Mouse (Mus musculus) MEL-GATA-1-ER (cell line): ENCODE data around the gene Zscan26.
"Not testable (repeated sequence)": the region's sequence is repeated elsewhere in the genome, so short reads cannot be mapped to it uniquely, and the experiment has no call there.

Experiments used
- DNase-seq: peaks from one replicate; pipeline ENCODE4 v3.0.0-alpha.2; 2012; ENCODE audit warnings: low read depth; ENCODE audit errors: extremely low read depth

Zscan26 gene

GRCm38 (mm10) chr13:21453449-21453848 lies at the start of gene Zscan26:
TSS of gene Zscan26 (minus strand) at chr13:21453730.
- peak; percentile 66 for DNase-seq

- DNase-seq, result peak; percentile 52
These were observed 48.8 kb upstream of the Zscan26 start for GRCm38 (mm10) chr13:21502296-21502695.

DNA sequence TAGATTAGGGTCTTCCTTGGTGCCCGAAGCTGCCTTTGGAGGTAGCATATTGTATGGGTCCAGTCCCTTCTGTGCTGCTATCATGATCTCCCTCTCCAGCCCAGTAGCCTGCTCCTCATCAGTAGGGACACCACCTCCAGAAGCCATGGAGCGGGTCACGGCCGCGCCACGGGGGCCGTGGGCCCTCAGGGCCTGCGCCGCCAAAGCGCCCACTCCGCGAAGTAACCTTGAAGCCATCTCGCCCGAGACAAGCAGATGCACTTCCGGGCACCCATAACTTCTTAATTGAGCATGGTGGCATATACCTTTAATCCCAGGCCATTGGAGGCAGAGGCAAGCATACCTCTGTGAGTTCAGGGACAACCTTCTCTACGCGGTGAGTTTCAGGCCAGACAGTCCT lies 47.7 kb upstream of the Zscan26 start, which contains the start of gene Gm11273:
Gm11273 (minus strand) TSS at position 237 of the 400 bp plus-strand sequence.
- not testable (repeated sequence) for DNase-seq

DNA sequence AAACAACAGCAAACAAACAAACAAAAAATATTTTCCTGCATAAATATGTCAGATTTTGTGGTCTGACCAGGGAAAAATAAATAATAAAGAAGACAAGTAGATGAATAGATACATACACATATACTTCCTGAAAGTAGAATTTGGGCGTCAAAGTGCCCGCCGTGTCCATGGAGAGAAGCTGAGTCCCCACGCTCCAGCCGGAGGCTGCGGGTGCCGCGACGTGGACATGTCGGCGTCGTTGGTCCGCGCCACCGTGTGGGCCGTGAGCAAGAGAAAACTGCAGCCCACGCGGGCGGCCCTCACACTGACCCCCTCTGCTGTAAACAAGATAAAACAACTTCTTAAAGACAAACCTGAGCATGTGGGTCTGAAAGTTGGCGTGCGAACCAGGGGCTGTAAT lies 41.5 kb upstream of the Zscan26 start, which contains the start of gene AK157302:
AK157302 (plus strand) TSS at position 144 of the 400 bp plus-strand sequence.
- DNase-seq, result no peak

GRCm38 (mm10) chr13:21492847-21493246 lies 39.3 kb upstream of the Zscan26 start:
- no peak for DNase-seq

GRCm38 (mm10) chr13:21486881-21487280 lies 33.4 kb upstream of the Zscan26 start:
- DNase-seq, result no peak

GRCm38 (mm10) chr13:21478759-21479670 lies 25.5 kb upstream of the Zscan26 start, which contains the start of the genes Zkscan4 and Gm10065:
TSS of gene Zkscan4 (plus strand) at chr13:21478907.
TSS of gene Gm10065 (minus strand) at chr13:21479441.
- not testable (repeated sequence) for DNase-seq

DNA sequence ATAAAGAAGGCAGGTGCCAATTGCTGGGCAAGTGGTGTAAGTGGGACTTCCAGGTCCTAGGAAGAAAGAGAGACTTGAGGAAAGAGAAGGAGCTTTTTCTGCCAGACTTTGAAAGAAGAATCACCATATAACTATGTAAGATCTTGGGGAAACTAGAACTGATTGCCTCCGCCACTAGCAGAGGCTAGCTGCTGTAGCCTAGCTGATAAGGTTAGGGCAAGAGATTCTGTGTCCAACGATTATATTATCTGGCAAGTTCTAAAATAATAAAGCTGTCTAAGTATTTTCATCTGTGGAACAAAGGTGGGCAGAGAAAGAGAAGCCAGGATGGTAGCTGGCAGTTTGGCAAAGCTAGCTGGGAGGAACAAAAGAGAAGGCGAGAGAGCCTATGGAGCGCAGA lies 18.9 kb upstream of the Zscan26 start:
- peak; percentile 30 for DNase-seq

GRCm38 (mm10) chr13:21469097-21469496 lies 15.6 kb upstream of the Zscan26 start:
- peak; percentile 49 for DNase-seq

DNA sequence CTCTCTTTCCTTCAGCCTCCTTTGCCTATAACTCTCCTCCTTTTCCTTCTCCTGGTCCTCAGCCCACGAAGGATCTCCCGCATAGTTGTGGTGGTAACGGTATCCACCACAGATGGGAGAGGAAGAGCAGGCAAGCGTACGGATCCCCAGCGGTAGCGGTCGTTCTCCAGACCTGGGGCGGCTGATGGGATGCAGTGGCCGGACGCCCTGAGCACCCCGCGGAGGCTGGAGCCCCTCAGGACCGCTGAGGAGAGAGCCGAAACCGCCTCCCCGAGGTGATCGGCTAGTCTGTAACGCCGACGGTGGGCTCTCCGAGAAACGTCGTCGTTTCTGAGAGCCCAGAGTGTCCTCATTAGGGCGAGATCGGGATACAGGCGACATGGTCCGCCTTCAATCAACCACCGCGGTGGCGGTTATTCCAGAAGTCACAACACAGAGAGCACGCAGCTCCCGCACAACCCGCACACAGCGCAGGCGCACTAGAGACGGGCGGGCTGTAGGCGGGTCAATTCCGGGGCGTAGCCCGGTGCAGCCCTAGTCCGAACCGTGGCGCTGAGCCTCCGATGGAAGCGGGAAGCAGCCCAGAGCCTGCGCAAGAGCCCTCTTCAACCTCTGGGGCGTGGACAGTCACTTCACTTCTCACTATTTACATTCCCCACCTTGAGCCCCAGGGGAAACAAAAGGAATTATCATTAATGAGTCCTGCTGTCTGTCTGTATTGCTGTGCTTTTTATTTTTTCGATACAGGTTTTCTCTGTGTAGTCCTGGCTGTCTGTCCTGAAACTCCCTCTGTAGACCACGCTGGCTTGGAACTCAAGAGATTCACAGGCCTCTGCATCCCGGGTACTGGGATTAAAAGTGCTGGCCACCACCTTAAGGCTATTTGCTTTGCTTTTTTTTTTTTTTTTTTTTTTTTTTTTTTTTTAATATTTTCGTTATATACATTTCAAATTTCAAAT lies 14.8 kb upstream of the Zscan26 start, which contains the start of gene Nkapl:
Nkapl (minus strand) TSS at position 449 of the 959 bp plus-strand sequence.
- DNase-seq, result peak; percentile 66

DNA sequence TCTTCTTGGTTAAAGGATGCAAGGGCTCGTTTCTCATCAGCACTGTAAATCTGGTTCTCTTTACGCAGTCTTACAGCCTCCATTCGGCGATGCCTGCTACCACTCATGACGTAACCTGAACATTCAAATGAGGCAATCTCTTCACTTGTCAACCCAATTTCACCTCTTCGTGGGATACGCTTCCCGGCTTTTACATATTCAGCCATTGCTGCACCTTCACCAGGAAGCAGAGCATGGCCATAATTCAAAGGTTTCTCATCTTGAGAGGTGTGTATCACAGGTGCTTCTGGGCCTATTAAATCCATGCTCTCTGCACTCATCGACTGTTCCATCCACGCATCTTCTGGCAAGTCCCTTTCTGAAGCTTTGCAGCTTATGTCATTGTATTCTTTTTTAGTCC lies 13.8 kb upstream of the Zscan26 start:
- DNase-seq, result no peak

- DNase-seq, result not testable (repeated sequence)
These were observed 9.0 kb upstream of the Zscan26 start for GRCm38 (mm10) chr13:21462516-21462915.

DNA sequence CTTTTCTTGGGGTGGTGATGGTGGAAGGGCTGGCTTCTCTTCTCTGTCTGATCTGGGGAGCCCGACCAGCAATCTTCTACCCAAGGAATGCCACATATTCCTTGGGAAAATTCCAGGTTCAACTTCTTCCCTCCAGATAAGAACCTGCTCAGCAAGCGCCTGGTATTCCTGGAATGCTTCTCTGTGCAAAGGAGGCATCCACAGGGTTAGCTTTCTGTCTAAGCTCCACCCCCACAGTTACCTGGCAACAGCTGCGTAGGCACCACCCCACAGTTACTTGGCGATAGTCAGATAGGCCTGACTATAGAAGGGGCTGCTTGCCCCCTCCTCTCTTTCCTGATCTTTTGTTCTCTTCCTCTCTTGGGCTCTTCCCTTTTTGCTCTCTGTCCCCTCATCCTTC lies 2.8 kb upstream of the Zscan26 start:
- DNase-seq, result no peak

- DNase-seq, result no peak
These were observed 603 bp upstream of the Zscan26 start for GRCm38 (mm10) chr13:21454133-21454532.

GRCm38 (mm10) chr13:21453042-21453441 lies 488 bp downstream of the Zscan26 start:
- DNase-seq, result no peak

- DNase-seq, result no peak
These were observed 5.5 kb downstream of the Zscan26 start for GRCm38 (mm10) chr13:21447856-21448614.

GRCm38 (mm10) chr13:21446796-21447195 lies 6.7 kb downstream of the Zscan26 start:
- no peak for DNase-seq

- no peak for DNase-seq
These were observed 12.3 kb downstream of the Zscan26 start for GRCm38 (mm10) chr13:21441207-21441572.

DNA sequence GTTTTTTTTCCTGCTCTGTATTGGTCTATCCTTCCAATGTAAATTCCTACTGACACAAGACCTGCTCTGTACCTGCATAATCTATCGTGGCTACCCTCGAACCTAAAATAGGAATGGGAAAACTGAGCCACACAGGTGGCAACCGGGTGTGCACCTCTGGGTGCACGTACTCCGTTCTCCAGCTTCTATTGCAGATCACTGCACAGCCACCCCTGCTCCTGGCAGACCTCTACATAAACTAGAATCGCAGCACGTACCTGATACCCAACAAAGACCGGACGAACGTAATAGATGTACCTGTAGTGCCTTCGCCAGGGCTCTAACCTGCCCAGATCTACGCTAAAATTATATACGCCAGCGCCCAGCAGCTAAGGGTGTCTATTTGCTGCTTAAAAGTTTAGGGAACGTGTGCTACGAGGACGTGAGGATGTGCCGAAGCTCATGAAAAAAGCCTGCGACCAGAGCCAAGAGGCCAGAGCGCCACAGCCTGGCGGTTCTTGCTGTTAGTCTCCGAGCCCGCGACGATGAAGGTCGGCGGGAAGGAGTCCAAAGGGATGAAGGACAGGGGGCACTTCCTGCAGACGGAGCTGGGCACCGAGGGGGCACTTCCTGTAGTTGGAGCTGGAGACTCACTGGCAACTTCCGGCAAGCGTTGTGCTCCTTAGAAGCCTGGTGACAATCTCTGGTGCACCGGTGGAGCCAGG lies 12.9 kb downstream of the Zscan26 start, which contains the start of gene Pgbd1:
Pgbd1 (minus strand) TSS at position 556 of the 704 bp plus-strand sequence.
- no peak for DNase-seq

DNA sequence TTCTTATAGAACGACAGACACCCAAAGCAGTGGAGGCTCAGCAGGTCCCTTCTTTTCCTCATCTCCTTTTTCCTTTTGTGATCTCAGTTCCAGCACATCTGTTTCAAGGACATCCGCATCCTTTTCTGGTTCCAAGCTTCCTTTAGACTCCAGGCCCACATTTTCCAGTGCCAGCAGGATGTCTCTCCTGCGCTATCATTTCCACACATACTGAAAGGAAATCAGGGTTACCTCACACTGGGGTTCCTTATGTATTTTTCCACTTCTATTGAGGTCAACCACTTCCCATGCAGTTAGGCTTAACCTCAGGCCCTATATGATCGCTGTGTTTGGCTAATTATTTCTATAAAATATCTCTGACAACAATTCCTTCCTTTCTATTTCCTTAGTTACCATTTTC lies 18.1 kb downstream of the Zscan26 start:
- no peak for DNase-seq
